8 mouse cellular contexts compared by ENCODE assay signal in genomic region chr12:118300754-118301071, GRCm38 (mm10). TPM values are rescaled to one million over a fixed set of nuclear protein-coding genes. Genes with fewer than 3 reads are reported as not detected.
DNase-seq lines count a peak whose midpoint lies in the region; ATAC-seq and TF ChIP-seq lines count a peak whose summit lies in the region.

No protein-coding gene starts in this region.

- H3K4me3 ChIP-seq in heart, embryonic 11.5 days (ENCODE audit: low read depth, low read length) = peak overlapping the region; percentile 73
- peak overlapping the region; percentile 47 to 75 (median 57) for H3K4me3 ChIP-seq in CH12.LX (replicated peaks in 1 of 3; ENCODE audit: low read depth in 2 of 3, low read length in 2 of 3, poor library complexity in 1 of 3)
- peak overlapping the region; percentile 76 for H3K4me3 ChIP-seq in forebrain, embryonic 13.5 days
- H3K4me3 ChIP-seq in liver, embryonic 14.5 days (ENCODE audit: insufficient read depth in 1 of 2, low read depth in 2 of 2, low read length in 2 of 2) = peak overlapping the region; percentile 88 to 91

- H3K9me3 ChIP-seq in heart, embryonic 11.5 days (replicated peaks; ENCODE audit: control insufficient read depth, low read length) = no peaks in the 10 kb centered on the region
- no peaks in the 10 kb centered on the region for H3K9me3 ChIP-seq in CH12.LX (replicated peaks; ENCODE audit: low read length)
- H3K9me3 ChIP-seq in forebrain, embryonic 13.5 days (replicated peaks) = no peaks in the 10 kb centered on the region
- H3K9me3 ChIP-seq in liver, embryonic 14.5 days (ENCODE audit: control insufficient read depth, low read length) = no peaks in the 10 kb centered on the region

- in situ Hi-C loops in CH12.LX (cut with MboI; ENCODE audit: low pct_ligation_motif_present, low pct_unique_long_range_greater_than_20kb, low sequenced_read_pairs) = no loop called here

- H3K9ac ChIP-seq in heart, embryonic 11.5 days (ENCODE audit: low read depth, low read length) = peak overlapping the region; percentile 74
- peak overlapping the region; percentile 76 for H3K9ac ChIP-seq in CH12.LX (ENCODE audit: insufficient read depth, low read depth)
- H3K9ac ChIP-seq in forebrain, embryonic 13.5 days = peak overlapping the region; percentile 81
- peak overlapping the region; percentile 84 for H3K9ac ChIP-seq in liver, embryonic 14.5 days (replicated peaks)

- no peaks in the 10 kb centered on the region for H3K79me2 ChIP-seq in CH12.LX (replicated peaks; ENCODE audit: control insufficient read depth, extremely low read depth, insufficient read depth, poor library complexity, severe bottlenecking)

- H3K27me3 ChIP-seq in heart, embryonic 11.5 days (ENCODE audit: control insufficient read depth, insufficient read depth, low read length) = no peaks in the 10 kb centered on the region
- no peaks in the 10 kb centered on the region for H3K27me3 ChIP-seq in CH12.LX (replicated peaks)
- no peaks in the 10 kb centered on the region for H3K27me3 ChIP-seq in forebrain, embryonic 13.5 days
- no peaks in the 10 kb centered on the region for H3K27me3 ChIP-seq in liver, embryonic 14.5 days (ENCODE audit: control insufficient read depth, insufficient read depth, low read length)

- WGBS in heart, embryonic 11.5 days (ENCODE audit: insufficient replicate concordance) = 1% methylated on average over 13 of the region's 13 CpGs
- WGBS in forebrain, embryonic 13.5 days = 2% methylated on average over 13 of the region's 13 CpGs
- under 1% methylated on average over 13 of the region's 13 CpGs for WGBS in liver, embryonic 14.5 days (ENCODE audit: insufficient replicate concordance)

- H3K36me3 ChIP-seq in heart, embryonic 11.5 days (ENCODE audit: control insufficient read depth, insufficient read depth, low read length) = no peaks in the 10 kb centered on the region
- H3K36me3 ChIP-seq in CH12.LX (replicated peaks in 1 of 2; ENCODE audit: control insufficient read depth in 1 of 2, insufficient read depth in 1 of 2, low read length in 1 of 2) = peaks cover 0 to 12% of the 10 kb centered on the region in 2 experiments
- H3K36me3 ChIP-seq in forebrain, embryonic 13.5 days (ENCODE audit: poor library complexity, severe bottlenecking) = 0 out of 2 replicates have a peak, but pooled peaks cover 9% of the 10 kb centered on the region
- H3K36me3 ChIP-seq in liver, embryonic 14.5 days (replicated peaks; ENCODE audit: control insufficient read depth, insufficient read depth, low read depth) = no peaks in the 10 kb centered on the region; the same call in none of the 2 replicates

- no peak for TF ChIP-seq EP300 in CH12.LX (IDR thresholded peaks at IDR 0.05; ENCODE audit: low read length)
- no peak for TF ChIP-seq EP300 in liver, embryonic 14.5 days (IDR thresholded peaks at IDR 0.05; ENCODE audit: low read depth)

- TF ChIP-seq CTCF in CH12.LX (conservative IDR thresholded peaks at IDR 0.05 in 1 of 2, IDR thresholded peaks at IDR 0.05 in 1 of 2; ENCODE audit: low read depth in 2 of 2, low read length in 2 of 2) = no peak
- TF ChIP-seq CTCF in liver, embryonic 14.5 days (IDR thresholded peaks at IDR 0.05; ENCODE audit: low read depth) = peak; percentile 24; the same call in 1 of the 2 replicates

- peak overlapping the region; percentile 64 for H3K4me2 ChIP-seq in heart, embryonic 11.5 days
- peak overlapping the region; percentile 42; the same call in 1 of the 2 replicates for H3K4me2 ChIP-seq in CH12.LX (ENCODE audit: insufficient read depth, low read depth, poor library complexity, severe bottlenecking)
- peak overlapping the region; percentile 72 for H3K4me2 ChIP-seq in forebrain, embryonic 13.5 days
- peak overlapping the region; percentile 86 for H3K4me2 ChIP-seq in liver, embryonic 14.5 days (ENCODE audit: low read depth)

- H3K27ac ChIP-seq in heart, embryonic 11.5 days (ENCODE audit: low read depth, low read length) = peak overlapping the region; percentile 95
- H3K27ac ChIP-seq in CH12.LX (ENCODE audit: insufficient read depth, low read depth) = peak overlapping the region; percentile 80
- peak overlapping the region; percentile 98 for H3K27ac ChIP-seq in forebrain, embryonic 13.5 days
- H3K27ac ChIP-seq in liver, embryonic 14.5 days = peak overlapping the region; percentile 91

- no peak for ATAC-seq in heart, embryonic 11.5 days (replicated peaks; ENCODE audit: insufficient number of reproducible peaks, low FRiP score, low TSS enrichment)
- ATAC-seq in forebrain, embryonic 13.5 days = no peak
- no peak for ATAC-seq in liver, embryonic 14.5 days (ENCODE audit: insufficient read depth)
- no peak for ATAC-seq in granulocyte monocyte progenitor cell, adult 5-6 weeks (replicated peaks; ENCODE audit: poor library complexity, severe bottlenecking)

- TF ChIP-seq POLR2A in CH12.LX (IDR thresholded peaks at IDR 0.05; ENCODE audit: low read depth, low read length) = peak; percentile 32; the same call in 1 of the 2 replicates

- H3K4me1 ChIP-seq in heart, embryonic 11.5 days (ENCODE audit: control insufficient read depth, insufficient read depth, low read length) = peaks cover 9% of the 10 kb centered on the region; the same call in 1 of the 2 replicates
- peaks cover 0 to 31% of the 10 kb centered on the region in 2 experiments; a peak in 2 of 4 replicates for H3K4me1 ChIP-seq in CH12.LX (ENCODE audit: control insufficient read depth in 1 of 2, insufficient read depth in 2 of 2)
- H3K4me1 ChIP-seq in forebrain, embryonic 13.5 days = peaks cover 46% of the 10 kb centered on the region
- peaks cover 37 to 42% of the 10 kb centered on the region in 2 experiments for H3K4me1 ChIP-seq in liver, embryonic 14.5 days (replicated peaks; ENCODE audit: control insufficient read depth in 2 of 2, insufficient read depth in 2 of 2, low read length in 1 of 2)

- dilution Hi-C loops in CH12.LX (cut with MboI; ENCODE audit: extremely low pct_ligation_motif_present, extremely low pct_unique_long_range_greater_than_20kb, low sequenced_read_pairs) = no loop called here

- TF ChIP-seq RAD21 in CH12.LX (IDR thresholded peaks at IDR 0.05; ENCODE audit: low read depth, low read length) = no peak

- DNase-seq in heart, adult 8-10 months (ENCODE audit: low spot score) = no peak
- no peak for DNase-seq in CH12.LX (ENCODE audit: extremely low read depth)
- no peak for DNase-seq in liver, embryonic 14.5 days (ENCODE audit: low read depth in 3 of 3, low spot score in 3 of 3)
- no peak for DNase-seq in adrenal gland, postnatal 36 days
- no peak for DNase-seq in adrenal gland, postnatal 10 days

TF ChIP-seq in CH12.LX, 34 proteins besides CTCF, POLR2A, EP300 and RAD21:
- peak; percentile 64; the same call in 1 of the 2 replicates for TF ChIP-seq MXI1 (IDR thresholded peaks at IDR 0.05; ENCODE audit: low read depth, low read length)
- TF ChIP-seq CHD2 (IDR thresholded peaks at IDR 0.05; ENCODE audit: low read length) = 0 out of 2 replicates have a peak, but pooled peaks have one; percentile 18
- 0 out of 2 replicates have a peak, but pooled peaks have one; percentile 6 for TF ChIP-seq TCF12 (IDR thresholded peaks at IDR 0.05; ENCODE audit: low read depth, low read length)
- TF ChIP-seq IRF4 (IDR thresholded peaks at IDR 0.05; ENCODE audit: low read depth, low read length) = no peak

RNA-seq across cellular contexts. Expression of gene Sp4, which starts 0.5 kb away (rescaled TPM):
- polyA plus RNA-seq in heart, embryonic 11.5 days (2014; fragmentation: Nextera tagmentation; extraction: Ambion mirVana) = 9.4 and 11.1 TPM in 2 replicates
- total RNA-seq in heart, adult 8-10 months (2022) = 10 to 100 TPM in 2 of 4 experiments, 1 to 10 TPM in 2; 9.5 to 14.1 (median 11.7) TPM
- 5.5 and 6.6 TPM in 2 replicates for total RNA-seq in CH12.LX (2012; rRNA removed)
- total RNA-seq in CH12.LX (2014; rRNA removed) = 5.4 and 5.7 TPM in 2 replicates
- polyA plus RNA-seq in CH12.LX (2012; ENCODE audit: insufficient read length, low read depth) = 3.8 and 4.2 TPM in 2 replicates
- polyA plus RNA-seq in forebrain, embryonic 13.5 days (2015; fragmentation: Nextera tagmentation; extraction: Ambion mirVana) = 20.0 and 21.7 TPM in 2 replicates
- 3.4 and 4.4 TPM in 2 replicates for polyA plus RNA-seq in liver, embryonic 14.5 days (2012; rRNA removed)
- polyA plus RNA-seq in liver, embryonic 14.5 days (2014; fragmentation: Nextera tagmentation; extraction: Ambion mirVana) = 6.8 and 7.8 TPM in 2 replicates
- total RNA-seq in adrenal gland, postnatal 36 days (2021) = 1 to 10 TPM; 6.1 to 8.6 TPM
- total RNA-seq in granulocyte monocyte progenitor cell, adult 5-6 weeks (2014; fragmentation: Nextera tagmentation) = 6.9 and 7.4 TPM in 2 replicates
- total RNA-seq in granulocyte monocyte progenitor cell, adult 5-6 weeks (2017) = 7.1 and 9.5 TPM in 2 replicates
- 1 to 10 TPM; 6.5 to 9.6 TPM for total RNA-seq in adrenal gland, postnatal 10 days (2021)
